Mouse (Mus musculus): Measurements from ENCODE around the gene Klkb1. TPM values are rescaled to one million over a fixed set of nuclear protein-coding genes. Genes with fewer than 3 reads are reported as not detected.
A peak's percentile ranks its signal among the peaks of the same experiment; 100 is the strongest.

Gene Klkb1
- total and polyA plus RNA-seq, 2 experiments from 2014 or later, result 0.06 to 0.16 TPM

GRCm38 (mm10) chr8:45239363-45239762 is 55.3 kb downstream of the Klkb1 start:
- H3K27ac ChIP-seq, result no peak overlapping the region
- DNase-seq (ENCODE audit: low spot score) (no peak), ATAC-seq (no peak)
- H3K9ac ChIP-seq (replicated peaks; ENCODE audit: low read length), result no peak overlapping the region
- no peak overlapping the region for H3K4me3 ChIP-seq (ENCODE audit: low read length)
- 94% methylated on average over 8 of the region's 8 CpGs for WGBS
- TF ChIP-seq CTCF (IDR thresholded peaks at IDR 0.05; ENCODE audit: low read depth), result no peak
- no peaks in the 10 kb centered on the region for H3K36me3 ChIP-seq (ENCODE audit: insufficient read depth, low read length)
- H3K27me3 ChIP-seq (ENCODE audit: insufficient read depth, low read length), result no peaks in the 10 kb centered on the region
- no peak overlapping the region for H3K4me2 ChIP-seq (ENCODE audit: low read depth, low read length)
- no peaks in the 10 kb centered on the region for H3K9me3 ChIP-seq (ENCODE audit: low read length)
- H3K4me1 ChIP-seq (ENCODE audit: insufficient read depth, low read length), result no peaks in the 10 kb centered on the region

GRCm38 (mm10) chr8:45238282-45238681 is 56.4 kb downstream of the Klkb1 start:
- Histone ChIP-seq H3K9me3 (ENCODE audit: low read length) (no peaks in the 10 kb centered on the region), H3K4me1 (ENCODE audit: insufficient read depth, low read length) (no peaks in the 10 kb centered on the region), H3K36me3 (ENCODE audit: insufficient read depth, low read length) (no peaks in the 10 kb centered on the region), H3K4me2 (ENCODE audit: low read depth, low read length) (no peak overlapping the region), H3K4me3 (ENCODE audit: low read length) (no peak overlapping the region), H3K9ac (replicated peaks; ENCODE audit: low read length) (no peak overlapping the region), H3K27me3 (ENCODE audit: insufficient read depth, low read length) (no peaks in the 10 kb centered on the region), H3K27ac (no peak overlapping the region)
- 30% methylated on average over 3 of the region's 3 CpGs for WGBS
- TF ChIP-seq CTCF (IDR thresholded peaks at IDR 0.05; ENCODE audit: low read depth), result peak; percentile 83
- DNase-seq (ENCODE audit: low spot score) (peak; percentile 82), ATAC-seq (peak; percentile 45; the same call in 1 of the 2 replicates)

- H3K9me3 ChIP-seq (ENCODE audit: low read length), result no peaks in the 10 kb centered on the region
- ATAC-seq, result peak; percentile 81
- DNase-seq (ENCODE audit: low spot score), result peak; percentile 91
- H3K9ac ChIP-seq (replicated peaks; ENCODE audit: low read length), result peak overlapping the region; percentile 38; the same call in 1 of the 2 replicates
- WGBS, result 16% methylated on average over 14 of the region's 14 CpGs
- no peaks in the 10 kb centered on the region for H3K4me1 ChIP-seq (ENCODE audit: insufficient read depth, low read length)
- no peaks in the 10 kb centered on the region for H3K27me3 ChIP-seq (ENCODE audit: insufficient read depth, low read length)
- no peak overlapping the region for H3K27ac ChIP-seq
- no peaks in the 10 kb centered on the region for H3K36me3 ChIP-seq (ENCODE audit: insufficient read depth, low read length)
- no peak overlapping the region for H3K4me3 ChIP-seq (ENCODE audit: low read length)
- H3K4me2 ChIP-seq (ENCODE audit: low read depth, low read length), result peak overlapping the region; percentile 43
- TF ChIP-seq CTCF (IDR thresholded peaks at IDR 0.05; ENCODE audit: low read depth), result peak; percentile 83
Measured at GRCm38 (mm10) chr8:45236164-45236912, 58.3 kb downstream of the Klkb1 start.

- TF ChIP-seq CTCF (IDR thresholded peaks at IDR 0.05; ENCODE audit: low read depth), result no peak
- H3K4me2 ChIP-seq (ENCODE audit: low read depth, low read length), result no peak overlapping the region
- H3K27me3 ChIP-seq (ENCODE audit: insufficient read depth, low read length), result no peaks in the 10 kb centered on the region
- H3K36me3 ChIP-seq (ENCODE audit: insufficient read depth, low read length), result no peaks in the 10 kb centered on the region
- H3K9me3 ChIP-seq (ENCODE audit: low read length), result no peaks in the 10 kb centered on the region
- H3K4me1 ChIP-seq (ENCODE audit: insufficient read depth, low read length), result no peaks in the 10 kb centered on the region
- ATAC-seq, result no peak
- H3K9ac ChIP-seq (replicated peaks; ENCODE audit: low read length), result no peak overlapping the region
- DNase-seq (ENCODE audit: low spot score), result no peak
- 87% methylated on average over 6 of the region's 6 CpGs for WGBS
- no peak overlapping the region for H3K27ac ChIP-seq
- H3K4me3 ChIP-seq (ENCODE audit: low read length), result no peak overlapping the region
Measured at GRCm38 (mm10) chr8:45235228-45235627, 59.4 kb downstream of the Klkb1 start.

GRCm38 (mm10) chr8:45233256-45233655 is 61.4 kb downstream of the Klkb1 start:
- Histone ChIP-seq H3K4me2 (ENCODE audit: low read depth, low read length) (no peak overlapping the region), H3K27me3 (ENCODE audit: insufficient read depth, low read length) (no peaks in the 10 kb centered on the region), H3K36me3 (ENCODE audit: insufficient read depth, low read length) (no peaks in the 10 kb centered on the region), H3K4me3 (ENCODE audit: low read length) (no peak overlapping the region), H3K9ac (replicated peaks; ENCODE audit: low read length) (no peak overlapping the region), H3K4me1 (ENCODE audit: insufficient read depth, low read length) (no peaks in the 10 kb centered on the region), H3K9me3 (ENCODE audit: low read length) (no peaks in the 10 kb centered on the region), H3K27ac (no peak overlapping the region)
- TF ChIP-seq CTCF (IDR thresholded peaks at IDR 0.05; ENCODE audit: low read depth), result no peak
- DNase-seq (ENCODE audit: low spot score) (no peak), ATAC-seq (no peak)
- 51% methylated on average over 3 of the region's 3 CpGs for WGBS

Other genes with a start within 250 kb of the Klkb1 start
- gene Mtnr1a, start 225.7 kb downstream of the Klkb1 start, total RNA-seq (2014; rRNA removed), result 0.16 and 1.7 TPM in 2 replicates
- 0.15 and 0.26 TPM in 2 replicates for gene Mtnr1a, start 225.7 kb downstream of the Klkb1 start, polyA plus RNA-seq (2015; fragmentation: Nextera tagmentation; extraction: Ambion mirVana)
- gene F11, start 32.8 kb downstream of the Klkb1 start, total RNA-seq (2014; rRNA removed), result not detected in 2 replicates
- not detected in 2 replicates for gene F11, start 32.8 kb downstream of the Klkb1 start, polyA plus RNA-seq (2015; fragmentation: Nextera tagmentation; extraction: Ambion mirVana)
- not detected in 2 replicates for gene Gm45753, start 13.6 kb upstream of the Klkb1 start, total RNA-seq (2014; rRNA removed)
- not detected in 2 replicates for gene Gm45753, start 13.6 kb upstream of the Klkb1 start, polyA plus RNA-seq (2015; fragmentation: Nextera tagmentation; extraction: Ambion mirVana)
- 2.4 and 3.1 TPM in 2 replicates for gene Cyp4v3, start 38.4 kb upstream of the Klkb1 start, total RNA-seq (2014; rRNA removed)
- gene Cyp4v3, start 38.4 kb upstream of the Klkb1 start, polyA plus RNA-seq (2015; fragmentation: Nextera tagmentation; extraction: Ambion mirVana), result 2.8 and 3.0 TPM in 2 replicates
- 24.6 and 27.7 TPM in 2 replicates for gene Fam149a, start 87.4 kb upstream of the Klkb1 start, total RNA-seq (2014; rRNA removed)
- gene Fam149a, start 87.4 kb upstream of the Klkb1 start, polyA plus RNA-seq (2015; fragmentation: Nextera tagmentation; extraction: Ambion mirVana), result 19.8 and 20.2 TPM in 2 replicates
- 1.2 and 1.7 TPM in 2 replicates for gene Tlr3, start 116.2 kb upstream of the Klkb1 start, total RNA-seq (2014; rRNA removed)
- 1.5 and 1.7 TPM in 2 replicates for gene Tlr3, start 116.2 kb upstream of the Klkb1 start, polyA plus RNA-seq (2015; fragmentation: Nextera tagmentation; extraction: Ambion mirVana)
- gene Sorbs2, start 212.9 kb upstream of the Klkb1 start, total RNA-seq (2014; rRNA removed), result 53.0 and 65.6 TPM in 2 replicates
- 37.4 and 37.8 TPM in 2 replicates for gene Sorbs2, start 212.9 kb upstream of the Klkb1 start, polyA plus RNA-seq (2015; fragmentation: Nextera tagmentation; extraction: Ambion mirVana)

Measured in hindbrain, postnatal 0 days (tissue).